Comparison of ENCODE assay signal across 24 mouse cellular contexts in genomic region chr12:102296967-102297366, GRCm38 (mm10). TPM values are rescaled to one million over a fixed set of nuclear protein-coding genes. Genes with fewer than 3 reads are reported as not detected.
DNase-seq lines count a peak whose midpoint lies in the region; ATAC-seq and TF ChIP-seq lines count a peak whose summit lies in the region.
"Had no signal": no experiment of that assay in that cellular context is flagged by ENCODE, and none has a peak within 500 bp of the region (broad histone marks: within the 10 kb centered on the region; RNA-seq: fewer than 3 reads in every experiment).

No protein-coding gene starts in this region.

- no peaks in the 10 kb centered on the region for H3K36me3 ChIP-seq in liver, adult 2 months (ENCODE audit: control insufficient read depth, insufficient read depth, low read length)
- H3K36me3 ChIP-seq in liver, embryonic 11.5 days (ENCODE audit: control insufficient read depth, insufficient read depth, low read length), result 0 out of 2 replicates have a peak, but pooled peaks cover 3% of the 10 kb centered on the region
- H3K36me3 ChIP-seq in lung, embryonic 16.5 days (ENCODE audit: control insufficient read depth, insufficient read depth, low read length), result no peaks in the 10 kb centered on the region
- H3K36me3 ChIP-seq: heart, embryonic 15.5 days; midbrain, embryonic 12.5 days; neural tube, embryonic 13.5 days had no signal

- no peaks in the 10 kb centered on the region for H3K27me3 ChIP-seq in liver, adult 2 months (ENCODE audit: control insufficient read depth, insufficient read depth, low read length)
- no peaks in the 10 kb centered on the region for H3K27me3 ChIP-seq in liver, embryonic 11.5 days (replicated peaks; ENCODE audit: control insufficient read depth, insufficient read depth, low read length)
- no peaks in the 10 kb centered on the region for H3K27me3 ChIP-seq in lung, embryonic 16.5 days (ENCODE audit: control insufficient read depth, insufficient read depth, low read depth, low read length)
- H3K27me3 ChIP-seq: forebrain, embryonic 13.5 days; heart, embryonic 15.5 days; midbrain, embryonic 12.5 days; neural tube, embryonic 13.5 days had no signal

- 22% methylated on average over 4 of the region's 4 CpGs for WGBS in liver, adult 2 months
- WGBS in liver, embryonic 11.5 days, result 75% methylated on average over 4 of the region's 4 CpGs
- 40% methylated on average over 4 of the region's 4 CpGs for WGBS in lung, embryonic 16.5 days

- no peak for ATAC-seq in liver, embryonic 11.5 days (replicated peaks; ENCODE audit: low FRiP score)
- ATAC-seq in lung, embryonic 16.5 days (ENCODE audit: low read depth), result peak; percentile 11; the same call in 1 of the 2 replicates
- ATAC-seq in neutrophil, adult 5-6 weeks (ENCODE audit: extremely low read depth, insufficient number of reproducible peaks, low FRiP score, poor library complexity, severe bottlenecking), result peak; percentile 28; the same call in 1 of the 2 replicates
- ATAC-seq in cerebellum, adult (ENCODE audit: insufficient number of reproducible peaks, low FRiP score, low TSS enrichment), result no peak
- ATAC-seq in megakaryocyte-erythroid progenitor cell, adult 5-6 weeks (replicated peaks; ENCODE audit: low FRiP score, low TSS enrichment, poor library complexity, severe bottlenecking), result no peak
- ATAC-seq: forebrain, embryonic 13.5 days; hindbrain, embryonic 16.5 days had no signal

- no peak for TF ChIP-seq CTCF in liver, adult 2 months (IDR thresholded peaks at IDR 0.05; ENCODE audit: low read depth, low read length)

- H3K4me2 ChIP-seq in liver, embryonic 11.5 days, result no peak overlapping the region
- H3K4me2 ChIP-seq in lung, embryonic 16.5 days (ENCODE audit: low read depth, low read length), result no peak overlapping the region
- H3K4me2 ChIP-seq: forebrain, embryonic 13.5 days; heart, embryonic 15.5 days; midbrain, embryonic 12.5 days; neural tube, embryonic 13.5 days had no signal

- H3K9ac ChIP-seq in liver, adult 2 months (ENCODE audit: low read depth, low read length), result no peak overlapping the region
- no peak overlapping the region for H3K9ac ChIP-seq in liver, embryonic 11.5 days (ENCODE audit: low read depth, low read length)
- H3K9ac ChIP-seq in lung, embryonic 16.5 days (ENCODE audit: low read length), result no peak overlapping the region
- H3K9ac ChIP-seq: forebrain, embryonic 13.5 days; heart, embryonic 15.5 days; liver, embryonic 14.5 days; midbrain, embryonic 12.5 days; neural tube, embryonic 13.5 days had no signal

- H3K9me3 ChIP-seq in liver, embryonic 11.5 days (ENCODE audit: control insufficient read depth, low read length), result no peaks in the 10 kb centered on the region
- H3K9me3 ChIP-seq in lung, embryonic 16.5 days (ENCODE audit: control insufficient read depth, low read length), result no peaks in the 10 kb centered on the region
- H3K9me3 ChIP-seq: forebrain, embryonic 13.5 days; heart, embryonic 15.5 days; midbrain, embryonic 12.5 days; neural tube, embryonic 13.5 days had no signal

- H3K27ac ChIP-seq in liver, adult 2 months (replicated peaks; ENCODE audit: insufficient read depth, low read depth, low read length), result peak overlapping the region; percentile 16
- no peak overlapping the region for H3K27ac ChIP-seq in liver, embryonic 11.5 days (ENCODE audit: low read depth, low read length)
- no peak overlapping the region for H3K27ac ChIP-seq in lung, embryonic 16.5 days (ENCODE audit: low read length)
- H3K27ac ChIP-seq: forebrain, embryonic 13.5 days; heart, adult 2 months; heart, embryonic 15.5 days; layer of hippocampus, adult 2 months; liver, embryonic 14.5 days; midbrain, embryonic 12.5 days; neural tube, embryonic 13.5 days had no signal

- H3K79me2 ChIP-seq in liver, adult 2 months (ENCODE audit: control insufficient read depth, insufficient read depth, low read length), result peaks cover 55% of the 10 kb centered on the region

- H3K4me3 ChIP-seq in liver, adult 2 months (ENCODE audit: insufficient read depth, low read depth, low read length), result no peak overlapping the region
- no peak overlapping the region for H3K4me3 ChIP-seq in liver, embryonic 11.5 days (ENCODE audit: low read depth, low read length)
- no peak overlapping the region for H3K4me3 ChIP-seq in lung, embryonic 16.5 days (ENCODE audit: low read length)
- H3K4me3 ChIP-seq: forebrain, embryonic 13.5 days; heart, adult 2 months; heart, embryonic 15.5 days; layer of hippocampus, adult 2 months; midbrain, embryonic 12.5 days; neural tube, embryonic 13.5 days had no signal

- no peak for TF ChIP-seq POLR2A in liver, adult 2 months (IDR thresholded peaks at IDR 0.05; ENCODE audit: extremely low read depth, insufficient read depth, low read length)

- peaks cover 40% of the 10 kb centered on the region for H3K4me1 ChIP-seq in liver, adult 2 months (ENCODE audit: control insufficient read depth, insufficient read depth, low read length)
- H3K4me1 ChIP-seq in liver, embryonic 11.5 days (replicated peaks; ENCODE audit: control insufficient read depth, insufficient read depth, low read length), result peaks cover 23% of the 10 kb centered on the region
- H3K4me1 ChIP-seq in lung, embryonic 16.5 days (replicated peaks; ENCODE audit: control insufficient read depth, insufficient read depth, low read length), result peaks cover 45% of the 10 kb centered on the region
- H3K4me1 ChIP-seq: forebrain, embryonic 13.5 days; midbrain, embryonic 12.5 days had no signal

- DNase-seq in liver, adult 2 months (ENCODE audit: extremely low read depth, low read depth, low spot score), result peak; percentile 81
- no peak for DNase-seq in liver, embryonic 11.5 days (ENCODE audit: low spot score)
- no peak for DNase-seq in lung, postnatal 14 days
- DNase-seq in lung, postnatal 36 days, result peak; percentile 65
- DNase-seq: adrenal gland, postnatal 36 days; cerebellum, adult 8-10 months; cerebellum, postnatal 25 days; gastrocnemius, postnatal 14 days; heart, adult 2 months; kidney, adult 2 months; kidney, postnatal 36 days; thymus, adult 2 months; thymus, postnatal 36 days had no signal

RNA-seq across cellular contexts. Expression of gene Rin3, which starts 14.1 kb away (rescaled TPM):
- 4.9 and 9.2 TPM in 2 replicates for total RNA-seq in liver, adult 2 months (2014; rRNA removed)
- 8.4 and 12.0 TPM in 2 replicates for polyA plus RNA-seq in liver, adult 2 months (2012; rRNA removed)
- 10.2 and 12.9 TPM in 2 replicates for polyA plus RNA-seq in liver, embryonic 11.5 days (2014; fragmentation: Nextera tagmentation; extraction: Ambion mirVana)
- polyA plus RNA-seq in lung, embryonic 16.5 days (2015; fragmentation: Nextera tagmentation; extraction: Ambion mirVana), result 16.4 and 16.7 TPM in 2 replicates
- 196 and 218 TPM in 2 replicates for total RNA-seq in neutrophil, adult 5-6 weeks (2017)
- total RNA-seq in megakaryocyte-erythroid progenitor cell, adult 5-6 weeks (2014; fragmentation: Nextera tagmentation), result 30.2 and 32.2 TPM in 2 replicates
- total RNA-seq in megakaryocyte-erythroid progenitor cell, adult 5-6 weeks (2017), result 4.5 and 14.7 TPM in 2 replicates

Comparison
In these comparisons a context has a peak if more than half of its experiments do, and no peak if none do; other contexts are left out.
1. DNase-seq: peak in liver, adult 2 months (single experiment) and lung, postnatal 36 days (single experiment); none in liver, embryonic 11.5 days (single experiment) and lung, postnatal 14 days (single experiment).
2. ATAC-seq: peak in lung, embryonic 16.5 days (single experiment) and neutrophil, adult 5-6 weeks (single experiment); none in liver, embryonic 11.5 days (single experiment), cerebellum, adult (single experiment) and megakaryocyte-erythroid progenitor cell, adult 5-6 weeks (single experiment).